ENCODE assay signal across 8 mouse cellular contexts in the genomic region with DNA sequence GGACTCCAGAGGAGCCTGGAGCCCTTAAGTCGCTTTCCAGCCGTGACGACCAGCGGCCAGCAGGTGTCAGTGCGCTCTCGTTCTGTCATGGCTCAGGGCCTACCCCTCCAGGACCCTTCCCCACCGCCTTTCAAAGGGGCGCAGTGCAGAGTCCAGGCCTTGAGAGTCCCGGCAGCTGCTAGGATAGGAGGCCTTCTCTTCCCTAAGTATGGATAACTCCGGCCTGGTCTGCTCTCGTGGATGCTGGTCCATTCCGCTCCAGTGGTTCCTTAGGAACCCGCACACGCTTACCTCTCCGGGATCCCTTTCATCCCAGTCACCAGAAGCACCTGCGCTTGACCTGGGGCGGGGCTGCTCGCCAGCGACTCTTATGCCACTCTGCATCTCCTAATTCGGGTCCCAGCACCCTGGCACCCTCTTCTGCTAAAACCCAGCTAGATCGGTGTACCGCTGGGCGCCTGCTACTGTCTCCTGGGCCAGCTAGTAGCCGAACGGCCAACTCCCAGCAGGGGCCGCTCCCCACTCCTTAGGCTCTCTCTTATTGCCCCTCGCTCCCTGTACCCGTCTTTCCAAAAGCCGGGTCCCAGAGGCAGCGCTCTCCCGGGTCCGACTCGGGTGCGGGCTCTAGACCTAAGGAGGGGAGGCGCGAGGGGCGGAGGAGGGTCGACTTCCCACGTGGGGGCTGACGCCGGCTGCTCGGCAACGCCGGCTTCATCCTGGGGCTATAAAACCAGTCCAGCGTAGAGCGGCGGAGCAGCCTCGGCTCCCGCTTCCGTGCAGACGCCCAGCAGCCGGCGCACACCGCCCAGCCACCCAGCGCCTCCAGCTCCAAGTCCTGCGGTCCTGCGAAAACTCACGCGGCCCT. TPM values are rescaled to one million over a fixed set of nuclear protein-coding genes. Genes with fewer than 3 reads are reported as not detected.
A peak's percentile ranks its signal among the peaks of the same experiment; 100 is the strongest.
DNase-seq lines count a peak whose midpoint lies in the region; ATAC-seq lines count a peak whose summit lies in the region.

No protein-coding gene starts in this region.

- peak; percentile 81 for ATAC-seq in limb, embryonic 13.5 days (ENCODE audit: low FRiP score, low read depth)
- ATAC-seq in midbrain, embryonic 16.5 days = peak; percentile 92

- peaks cover 47% of the 10 kb centered on the region for H3K4me1 ChIP-seq in embryonic facial prominence, embryonic 10.5 days
- H3K4me1 ChIP-seq in limb, embryonic 13.5 days = peaks cover 40% of the 10 kb centered on the region
- peaks cover 21% of the 10 kb centered on the region for H3K4me1 ChIP-seq in midbrain, embryonic 16.5 days (ENCODE audit: control insufficient read depth, insufficient read depth, low read length)

- peak overlapping the region; percentile 68 for H3K4me3 ChIP-seq in embryonic facial prominence, embryonic 10.5 days
- H3K4me3 ChIP-seq in limb, embryonic 13.5 days = peak overlapping the region; percentile 59
- H3K4me3 ChIP-seq in midbrain, embryonic 16.5 days (ENCODE audit: low read depth, low read length) = peak overlapping the region; percentile 59

- H3K27me3 ChIP-seq in embryonic facial prominence, embryonic 10.5 days (replicated peaks; ENCODE audit: low read depth, poor library complexity, severe bottlenecking) = peaks cover 64% of the 10 kb centered on the region
- peaks cover 66% of the 10 kb centered on the region for H3K27me3 ChIP-seq in limb, embryonic 13.5 days
- peaks cover 16% of the 10 kb centered on the region for H3K27me3 ChIP-seq in midbrain, embryonic 16.5 days (ENCODE audit: control insufficient read depth, insufficient read depth, low read depth, low read length)

- DNase-seq in 3134 (ENCODE audit: extremely low read depth, insufficient read length, low spot score) = peak; percentile 15
- peak; percentile 43 to 46 for DNase-seq in adrenal gland, adult 18-20 months (ENCODE audit: low spot score in 2 of 2)
- DNase-seq in embryonic facial prominence, embryonic 10.5 days (ENCODE audit: low spot score) = peak; percentile 88
- peak; percentile 27 for DNase-seq in heart, adult 8-10 months (ENCODE audit: low spot score)
- DNase-seq in kidney, adult 9 months = peak; percentile 52
- peak; percentile 44 for DNase-seq in telencephalon, adult 2 months (ENCODE audit: low read depth, low spot score)

- peak overlapping the region; percentile 66 for H3K9ac ChIP-seq in limb, embryonic 13.5 days
- H3K9ac ChIP-seq in midbrain, embryonic 16.5 days (ENCODE audit: low read depth, low read length) = peak overlapping the region; percentile 74

- WGBS in embryonic facial prominence, embryonic 10.5 days = under 1% methylated on average over 59 of the region's 59 CpGs
- WGBS in limb, embryonic 13.5 days = under 1% methylated on average over 59 of the region's 59 CpGs
- under 1% methylated on average over 57 of the region's 59 CpGs for WGBS in midbrain, embryonic 16.5 days

- H3K27ac ChIP-seq in embryonic facial prominence, embryonic 10.5 days (replicated peaks) = peak overlapping the region; percentile 31; the same call in 1 of the 2 replicates
- no peak overlapping the region for H3K27ac ChIP-seq in limb, embryonic 13.5 days
- peak overlapping the region; percentile 68 for H3K27ac ChIP-seq in midbrain, embryonic 16.5 days (ENCODE audit: low read length)

- H3K9me3 ChIP-seq in embryonic facial prominence, embryonic 10.5 days = no peaks in the 10 kb centered on the region
- H3K9me3 ChIP-seq in limb, embryonic 13.5 days = no peaks in the 10 kb centered on the region
- H3K9me3 ChIP-seq in midbrain, embryonic 16.5 days (replicated peaks; ENCODE audit: control insufficient read depth, low read length, poor library complexity, severe bottlenecking) = no peaks in the 10 kb centered on the region

- H3K4me2 ChIP-seq in limb, embryonic 13.5 days (replicated peaks) = peak overlapping the region; percentile 100
- peak overlapping the region; percentile 97 for H3K4me2 ChIP-seq in midbrain, embryonic 16.5 days (ENCODE audit: low read length)

- no peaks in the 10 kb centered on the region for H3K36me3 ChIP-seq in embryonic facial prominence, embryonic 10.5 days (replicated peaks)
- H3K36me3 ChIP-seq in limb, embryonic 13.5 days = no peaks in the 10 kb centered on the region
- no peaks in the 10 kb centered on the region for H3K36me3 ChIP-seq in midbrain, embryonic 16.5 days (ENCODE audit: control insufficient read depth, insufficient read depth, low read length)

RNA-seq across cellular contexts. Expression of gene Adra2a, which starts 0.8 kb away (rescaled TPM):
- under 1 TPM; 0.33 to 0.38 TPM for total RNA-seq in adrenal gland, adult 18-20 months (2021)
- polyA plus RNA-seq in embryonic facial prominence, embryonic 10.5 days (2016; fragmentation: Nextera tagmentation; extraction: Ambion mirVana) = 0.14 and 0.29 TPM in 2 replicates
- under 1 TPM; 0.28 to 0.75 (median 0.45) TPM for total RNA-seq in heart, adult 8-10 months (2022)
- polyA plus RNA-seq in limb, embryonic 13.5 days (2015; fragmentation: Nextera tagmentation; extraction: Ambion mirVana) = 0.39 and 0.61 TPM in 2 replicates
- polyA plus RNA-seq in midbrain, embryonic 16.5 days (2015; fragmentation: Nextera tagmentation; extraction: Ambion mirVana) = 1.9 and 3.3 TPM in 2 replicates

Comparison
In these comparisons a context has a peak if more than half of its experiments do, and no peak if none do; other contexts are left out.
1. DNase-seq: peak in every context shown above with its lines; median percentile 88 in embryonic facial prominence, embryonic 10.5 days; 52 in kidney, adult 9 months; 44 in adrenal gland, adult 18-20 months; 44 in telencephalon, adult 2 months; 27 in heart, adult 8-10 months; 15 in 3134.